Mouse (Mus musculus) intestine, embryonic 14.5 days (tissue): ENCODE data around the gene Cntrob. TPM values are rescaled to one million over a fixed set of nuclear protein-coding genes. Genes with fewer than 3 reads are reported as not detected.
"Not testable (repeated sequence)": the region's sequence is repeated elsewhere in the genome, so short reads cannot be mapped to it uniquely, and the experiment has no call there.

ENCODE experiments used
- ATAC-seq: fragments of 200-750 bp; cut with Nextera tagmentation; replicated peaks from 2 replicates; pipeline ENCODE4 v1.8.0; 2017; ENCODE audit warnings: low read depth, moderate number of reproducible peaks, moderate TSS enrichment, moderate library complexity; ENCODE audit not compliant: low FRiP score, low TSS enrichment
- DNase-seq: peaks from one replicate; pipeline ENCODE4 v3.0.0-alpha.2; 2018; ENCODE audit warnings: low spot score
- H3K27ac ChIP-seq: fragments of 300-500 bp; sonication (generic); 2 replicates; pipeline ENCODE4 v1.5.1; 2014; ENCODE audit warnings: low read depth, mild to moderate bottlenecking, control low read depth
- H3K27me3 ChIP-seq: fragments of 300-500 bp; sonication (generic); replicated peaks from 2 replicates; pipeline ENCODE4 v1.6.1; 2014; ENCODE audit warnings: low read length, control low read depth; ENCODE audit not compliant: control insufficient read depth, insufficient read depth
- H3K36me3 ChIP-seq: fragments of 300-500 bp; sonication (generic); 2 replicates; pipeline ENCODE4 v1.6.1; 2014; ENCODE audit warnings: low read length, control low read depth; ENCODE audit not compliant: control insufficient read depth, insufficient read depth
- H3K4me1 ChIP-seq: fragments of 300-500 bp; sonication (generic); replicated peaks from 2 replicates; pipeline ENCODE4 v1.6.1; 2014; ENCODE audit warnings: low read length, control low read depth, mixed read lengths; ENCODE audit not compliant: control insufficient read depth, insufficient read depth
- H3K4me2 ChIP-seq: fragments of 300-500 bp; sonication (generic); 2 replicates; pipeline ENCODE4 v1.6.1; 2014; ENCODE audit warnings: low read length
- H3K4me3 ChIP-seq: fragments of 300-500 bp; sonication (generic); 2 replicates; pipeline ENCODE4 v1.5.1; 2014; ENCODE audit warnings: low read depth, low read length, control low read depth, mixed read lengths
- H3K9ac ChIP-seq: fragments of 300-500 bp; sonication (generic); 2 replicates; pipeline ENCODE4 v1.6.1; 2014; ENCODE audit warnings: mild to moderate bottlenecking, low read length
- H3K9me3 ChIP-seq: fragments of 300-500 bp; sonication (generic); 2 replicates; pipeline ENCODE4 v1.6.1; 2016; ENCODE audit warnings: low read length, control low read depth; ENCODE audit not compliant: control insufficient read depth
- WGBS: fragments of 180-500 bp; shearing (Covaris S2); extraction: QIAGEN DNeasy Blood & Tissue Kit; methylation state at CpG from one replicate; pipeline ENCODE4 v1.1.7; 2014; 5-methylcytosine and 5-hydroxymethylcytosine counted together
- polyA plus RNA-seq: library from polyadenylated mRNA; unstranded; fragments of >200 nt; fragmentation: Nextera tagmentation; extraction: Ambion mirVana; gene quantifications from 2 replicates; pipeline ENCODE4 v1.2.1, GENCODE M21; 2014

The Cntrob gene
- polyA plus RNA-seq, 1 experiment from 2014 or later, result 15.5 TPM

GRCm38 (mm10) chr11:69324749-69325148 lies 1.2 kb upstream of the Cntrob start:
- Histone ChIP-seq H3K36me3 (peaks cover 8% of the 10 kb centered on the region), H3K27ac (no peak overlapping the region), H3K4me2 (peak overlapping the region; percentile 86), H3K9ac (no peak overlapping the region; the same call in 1 of the 2 replicates), H3K4me3 (peak overlapping the region; percentile 76; the same call in 1 of the 2 replicates), H3K27me3 (peaks cover 16% of the 10 kb centered on the region), H3K9me3 (no peaks in the 10 kb centered on the region), H3K4me1 (peaks cover 26% of the 10 kb centered on the region)
- ATAC-seq, result no peak
- WGBS, result 84% methylated on average over 6 of the region's 6 CpGs
- DNase-seq, result no peak

GRCm38 (mm10) chr11:69322693-69323471 lies 693 bp downstream of the Cntrob start:
- H3K4me1 ChIP-seq, result peaks cover 26% of the 10 kb centered on the region
- H3K4me2 ChIP-seq, result peak overlapping the region; percentile 78
- H3K9ac ChIP-seq, result peak overlapping the region; percentile 81
- H3K9me3 ChIP-seq, result no peaks in the 10 kb centered on the region
- peaks cover 15% of the 10 kb centered on the region for H3K27me3 ChIP-seq
- DNase-seq (peak; percentile 67), ATAC-seq (no peak)
- 17% methylated on average over 18 of the region's 18 CpGs for WGBS
- peak overlapping the region; percentile 82 for H3K27ac ChIP-seq
- H3K36me3 ChIP-seq, result peaks cover 23% of the 10 kb centered on the region
- peak overlapping the region; percentile 76 for H3K4me3 ChIP-seq

GRCm38 (mm10) chr11:69322010-69322409 lies 1.6 kb downstream of the Cntrob start:
- Histone ChIP-seq H3K4me1 (peaks cover 25% of the 10 kb centered on the region), H3K27me3 (peaks cover 6% of the 10 kb centered on the region), H3K9ac (peak overlapping the region; percentile 81), H3K27ac (no peak overlapping the region), H3K9me3 (no peaks in the 10 kb centered on the region), H3K4me2 (peak overlapping the region; percentile 78), H3K36me3 (peaks cover 30% of the 10 kb centered on the region), H3K4me3 (peak overlapping the region; percentile 76; the same call in 1 of the 2 replicates)
- ATAC-seq (no peak), DNase-seq (no peak)
- WGBS, result 68% methylated on average over 6 of the region's 6 CpGs

GRCm38 (mm10) chr11:69321580-69321979 lies 2.0 kb downstream of the Cntrob start:
- Histone ChIP-seq H3K27me3 (peaks cover 2% of the 10 kb centered on the region), H3K4me3 (no peak overlapping the region), H3K9ac (no peak overlapping the region), H3K4me2 (0 out of 2 replicates have a peak overlapping the region, but pooled peaks have one; percentile 78), H3K4me1 (peaks cover 21% of the 10 kb centered on the region), H3K27ac (no peak overlapping the region), H3K36me3 (peaks cover 30% of the 10 kb centered on the region), H3K9me3 (no peaks in the 10 kb centered on the region)
- ATAC-seq (no peak), DNase-seq (no peak)
- 94% methylated on average over 6 of the region's 6 CpGs for WGBS

- 89% methylated on average over 3 of the region's 3 CpGs for WGBS
- H3K4me3 ChIP-seq, H3K27ac ChIP-seq, H3K4me2 ChIP-seq, H3K9ac ChIP-seq, H3K9me3 ChIP-seq, H3K27me3 ChIP-seq, DNase-seq, ATAC-seq: not testable (repeated sequence)
- Histone ChIP-seq H3K4me1 (peaks cover 12% of the 10 kb centered on the region), H3K36me3 (peaks cover 51% of the 10 kb centered on the region)
These were observed 5.6 kb downstream of the Cntrob start for GRCm38 (mm10) chr11:69318000-69318399.

- Histone ChIP-seq H3K4me1 (no peaks in the 10 kb centered on the region), H3K4me2 (no peak overlapping the region), H3K9ac (no peak overlapping the region), H3K27ac (no peak overlapping the region), H3K36me3 (peaks cover 64% of the 10 kb centered on the region), H3K4me3 (no peak overlapping the region), H3K9me3 (no peaks in the 10 kb centered on the region), H3K27me3 (no peaks in the 10 kb centered on the region)
- ATAC-seq, result no peak
- WGBS, result 97% methylated on average over 6 of the region's 6 CpGs
- no peak for DNase-seq
These were observed 7.2 kb downstream of the Cntrob start for GRCm38 (mm10) chr11:69316361-69316760.

- 79% methylated on average over 7 of the region's 7 CpGs for WGBS
- H3K27me3 ChIP-seq, result no peaks in the 10 kb centered on the region
- H3K4me2 ChIP-seq, result no peak overlapping the region
- peaks cover 85% of the 10 kb centered on the region for H3K36me3 ChIP-seq
- H3K9ac ChIP-seq, result no peak overlapping the region
- no peak overlapping the region for H3K27ac ChIP-seq
- DNase-seq (no peak), ATAC-seq (no peak)
- no peaks in the 10 kb centered on the region for H3K9me3 ChIP-seq
- no peak overlapping the region for H3K4me3 ChIP-seq
- no peaks in the 10 kb centered on the region for H3K4me1 ChIP-seq
These were observed 12.3 kb downstream of the Cntrob start for GRCm38 (mm10) chr11:69311266-69311665.

- Histone ChIP-seq H3K9me3 (no peaks in the 10 kb centered on the region), H3K27me3 (no peaks in the 10 kb centered on the region), H3K4me2 (no peak overlapping the region), H3K27ac (no peak overlapping the region), H3K9ac (no peak overlapping the region), H3K36me3 (peaks cover 92% of the 10 kb centered on the region), H3K4me1 (no peaks in the 10 kb centered on the region), H3K4me3 (no peak overlapping the region)
- no peak for DNase-seq
- no peak for ATAC-seq
- WGBS, result 93% methylated on average over 2 of the region's 2 CpGs
These were observed 17.5 kb downstream of the Cntrob start for GRCm38 (mm10) chr11:69306039-69306438.

GRCm38 (mm10) chr11:69305291-69305690 lies 18.3 kb downstream of the Cntrob start:
- H3K4me1 ChIP-seq, result no peaks in the 10 kb centered on the region
- DNase-seq (no peak), ATAC-seq (no peak)
- no peaks in the 10 kb centered on the region for H3K27me3 ChIP-seq
- no peak overlapping the region for H3K27ac ChIP-seq
- WGBS, result 89% methylated on average over 9 of the region's 9 CpGs
- H3K4me2 ChIP-seq, result no peak overlapping the region
- no peak overlapping the region for H3K4me3 ChIP-seq
- H3K9me3 ChIP-seq, result no peaks in the 10 kb centered on the region
- peaks cover 86% of the 10 kb centered on the region for H3K36me3 ChIP-seq
- no peak overlapping the region for H3K9ac ChIP-seq
